Mouse (Mus musculus) limb, embryonic 12.5 days (tissue): ENCODE measurements around the gene Fam102b. TPM values are rescaled to one million over a fixed set of nuclear protein-coding genes. Genes with fewer than 3 reads are reported as not detected.

Source experiments
- microRNA-seq: library from miRNA; unstranded; fragments of <30 nt; microRNA quantifications from one replicate; pipeline ENCODE4, GENCODE M21; 2017
- polyA plus RNA-seq: library from polyadenylated mRNA; unstranded; fragments of >200 nt; fragmentation: Nextera tagmentation; extraction: Ambion mirVana; gene quantifications from 2 replicates; pipeline ENCODE4 v1.2.1, GENCODE M21; 2016

The Fam102b gene
- polyA plus RNA-seq, 1 experiment from 2014 or later: 9.6 TPM

Small RNA genes within 50 kb of the gene (microRNA-seq; reads per million reads assigned to microRNA genes)
- gene Gm44384: not detected

Other genes with a start within 250 kb of the Fam102b start
- 32.5 and 33.3 TPM in 2 replicates for gene Stxbp3, start 187.1 kb downstream of the Fam102b start, polyA plus RNA-seq
- gene Fndc7, start 137.6 kb downstream of the Fam102b start, polyA plus RNA-seq: 0.13 TPM in 2 replicates
- gene Prpf38b, start 115.9 kb downstream of the Fam102b start, polyA plus RNA-seq: 89.4 and 98.9 TPM in 2 replicates
- 1.5 and 1.6 TPM in 2 replicates for gene Henmt1, start 87.7 kb downstream of the Fam102b start, polyA plus RNA-seq
- gene Gm9857, start 87.2 kb downstream of the Fam102b start, polyA plus RNA-seq: not detected in 2 replicates
- gene Slc25a54, start 52.9 kb upstream of the Fam102b start, polyA plus RNA-seq: not detected in 2 replicates
- 44.6 and 45.5 TPM in 2 replicates for gene Slc25a24, start 95.5 kb upstream of the Fam102b start, polyA plus RNA-seq